Mouse (Mus musculus) frontal cortex, adult 2 months (tissue): ENCODE measurements at regions not wholly inside any gene's neighbourhood (a gene's known extent, or its start where the extent isn't known, plus 50 kb on each side); places are given as distances from the start of the nearest gene placed in this dataset.
A peak's percentile ranks its signal among the peaks of the same experiment; 100 is the strongest.

Experiments used
- DNase-seq, 2 experiments: peaks; one replicate each; pipeline ENCODE4 v3.0.0; 2022; ENCODE audit warnings: low spot score in 1 of 2; ENCODE audit errors: extremely low spot score in 1 of 2

- DNase-seq: peak; percentile 35 to 53
Observed at GRCm38 (mm10) chr13:6365169-6365568, 182.8 kb upstream of the Pitrm1 start.

- DNase-seq: no peak
Observed at GRCm38 (mm10) chr13:6367661-6368060, 180.3 kb upstream of the Pitrm1 start.

- no peak for DNase-seq
Observed at GRCm38 (mm10) chr13:6374570-6375173, 173.3 kb upstream of the Pitrm1 start.

- DNase-seq: no peak
Observed at GRCm38 (mm10) chr13:6377919-6378318, 170.0 kb upstream of the Pitrm1 start.

GRCm38 (mm10) chr13:6395562-6396223 lies 152.3 kb upstream of the Pitrm1 start:
- peak in 1 of 2 experiments; percentile 9 for DNase-seq

GRCm38 (mm10) chr13:6397648-6398047 lies 150.3 kb upstream of the Pitrm1 start:
- no peak for DNase-seq

- DNase-seq: peak in 1 of 2 experiments; percentile 31
Observed at GRCm38 (mm10) chr13:6431821-6432220, 116.1 kb upstream of the Pitrm1 start.

- no peak for DNase-seq
Observed at GRCm38 (mm10) chr13:6446976-6447375, 101.0 kb upstream of the Pitrm1 start.

GRCm38 (mm10) chr13:6461363-6461762 lies 86.6 kb upstream of the Pitrm1 start:
- peak in 1 of 2 experiments; percentile 45 for DNase-seq

GRCm38 (mm10) chr13:6465911-6466419 lies 82.0 kb upstream of the Pitrm1 start:
- no peak for DNase-seq

- peak in 1 of 2 experiments; percentile 79 for DNase-seq
Observed at GRCm38 (mm10) chr13:6469446-6470227, 78.3 kb upstream of the Pitrm1 start.

GRCm38 (mm10) chr13:6470286-6471103 lies 77.5 kb upstream of the Pitrm1 start:
- DNase-seq: no peak

GRCm38 (mm10) chr13:6471643-6472042 lies 76.3 kb upstream of the Pitrm1 start:
- DNase-seq: peak; percentile 53 to 90

GRCm38 (mm10) chr13:6473401-6474190 lies 74.4 kb upstream of the Pitrm1 start:
- peak; percentile 48 to 58 for DNase-seq

GRCm38 (mm10) chr13:6479667-6480066 lies 68.3 kb upstream of the Pitrm1 start:
- DNase-seq: no peak

GRCm38 (mm10) chr13:6484418-6484817 lies 63.5 kb upstream of the Pitrm1 start:
- peak; percentile 50 to 71 for DNase-seq

- DNase-seq: no peak
Observed at GRCm38 (mm10) chr13:6487837-6488236, 60.1 kb upstream of the Pitrm1 start.

GRCm38 (mm10) chr13:6492916-6493619 lies 54.9 kb upstream of the Pitrm1 start:
- peak; percentile 55 to 58 for DNase-seq
